Mouse (Mus musculus): ENCODE results near the gene G430095P16Rik.

- no peak for TF ChIP-seq POLR2A (IDR thresholded peaks at IDR 0.05; ENCODE audit: insufficient read length, low read depth)
- no peak for TF ChIP-seq E2F4 (IDR thresholded peaks at IDR 0.05; ENCODE audit: insufficient read depth)
- TF ChIP-seq USF1 (IDR thresholded peaks at IDR 0.05; ENCODE audit: low read depth) = no peak
- no peak for TF ChIP-seq TCF12 (IDR thresholded peaks at IDR 0.05; ENCODE audit: insufficient read depth, poor library complexity, severe bottlenecking)
- no peak for TF ChIP-seq MAX (IDR thresholded peaks at IDR 0.05; ENCODE audit: low read depth)
- no peak for TF ChIP-seq POLR2AphosphoS2 (IDR thresholded peaks at IDR 0.05; ENCODE audit: insufficient read length, low read depth)
Measured at GRCm38 (mm10) chr8:84772628-84773027, 49.8 kb downstream of the G430095P16Rik start.

Measured in myocyte (in vitro differentiated cells).